Mouse (Mus musculus) embryo, embryonic 10 days (tissue): ENCODE measurements at regions not wholly inside any gene's neighbourhood (a gene's known extent, or its start where the extent isn't known, plus 50 kb on each side); places are given as distances from the start of the nearest gene placed in this dataset.

Experiments used
- DNase-seq: peaks from one replicate; pipeline ENCODE4 v3.0.0-alpha.2; 2015; ENCODE audit warnings: low spot score

DNA sequence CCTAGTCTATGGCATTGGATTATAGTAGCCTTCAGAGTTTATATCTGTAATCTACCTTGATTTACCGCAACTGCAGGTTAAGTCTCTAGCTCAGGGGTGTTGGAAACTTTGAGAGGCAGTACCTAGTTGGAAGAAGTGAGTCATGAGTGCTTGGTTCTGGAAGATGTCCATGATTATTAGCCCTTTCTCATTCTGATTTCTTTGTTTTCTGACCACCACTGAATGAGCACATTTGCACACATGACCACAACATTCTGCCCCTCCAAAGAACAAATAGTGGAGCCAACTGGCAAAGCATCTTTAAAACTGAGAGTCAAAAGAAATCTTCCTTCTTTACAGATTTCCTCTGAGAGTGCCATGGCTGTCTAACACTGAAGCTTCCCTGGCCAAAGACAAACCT lies 95.5 kb upstream of the Dcn start:
- DNase-seq: no peak

DNA sequence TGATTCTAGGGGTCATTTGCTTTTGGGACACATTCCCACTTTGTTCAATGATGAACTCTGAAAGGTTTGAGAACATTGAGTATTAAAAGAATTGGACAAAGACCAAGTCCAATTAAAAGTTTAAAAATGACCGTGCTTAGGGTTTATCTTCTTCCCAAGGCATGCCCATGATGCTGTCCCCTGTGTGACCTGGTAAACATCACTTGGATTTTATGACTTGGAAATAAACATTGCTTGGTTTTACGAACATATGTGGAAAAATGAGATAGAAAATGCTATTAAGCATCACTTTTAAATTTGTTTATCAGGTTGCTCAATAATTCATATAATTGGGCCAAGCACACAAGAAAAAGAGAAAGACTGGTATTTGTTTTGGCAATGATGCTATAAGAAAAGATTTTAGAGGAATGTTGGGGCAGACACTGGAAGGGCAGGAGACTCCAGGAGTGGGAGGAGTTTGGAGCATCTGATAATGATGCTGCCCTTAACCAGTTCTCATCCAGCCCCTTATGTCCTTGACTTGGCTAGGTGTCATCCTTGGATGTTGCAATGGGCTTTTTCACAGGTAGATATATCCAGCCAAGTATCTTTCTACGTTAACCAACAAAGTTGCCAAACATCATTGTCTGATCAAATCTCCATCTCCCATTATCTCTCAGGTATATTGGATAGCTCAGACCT lies 92.1 kb upstream of the Dcn start:
- no peak for DNase-seq

DNA sequence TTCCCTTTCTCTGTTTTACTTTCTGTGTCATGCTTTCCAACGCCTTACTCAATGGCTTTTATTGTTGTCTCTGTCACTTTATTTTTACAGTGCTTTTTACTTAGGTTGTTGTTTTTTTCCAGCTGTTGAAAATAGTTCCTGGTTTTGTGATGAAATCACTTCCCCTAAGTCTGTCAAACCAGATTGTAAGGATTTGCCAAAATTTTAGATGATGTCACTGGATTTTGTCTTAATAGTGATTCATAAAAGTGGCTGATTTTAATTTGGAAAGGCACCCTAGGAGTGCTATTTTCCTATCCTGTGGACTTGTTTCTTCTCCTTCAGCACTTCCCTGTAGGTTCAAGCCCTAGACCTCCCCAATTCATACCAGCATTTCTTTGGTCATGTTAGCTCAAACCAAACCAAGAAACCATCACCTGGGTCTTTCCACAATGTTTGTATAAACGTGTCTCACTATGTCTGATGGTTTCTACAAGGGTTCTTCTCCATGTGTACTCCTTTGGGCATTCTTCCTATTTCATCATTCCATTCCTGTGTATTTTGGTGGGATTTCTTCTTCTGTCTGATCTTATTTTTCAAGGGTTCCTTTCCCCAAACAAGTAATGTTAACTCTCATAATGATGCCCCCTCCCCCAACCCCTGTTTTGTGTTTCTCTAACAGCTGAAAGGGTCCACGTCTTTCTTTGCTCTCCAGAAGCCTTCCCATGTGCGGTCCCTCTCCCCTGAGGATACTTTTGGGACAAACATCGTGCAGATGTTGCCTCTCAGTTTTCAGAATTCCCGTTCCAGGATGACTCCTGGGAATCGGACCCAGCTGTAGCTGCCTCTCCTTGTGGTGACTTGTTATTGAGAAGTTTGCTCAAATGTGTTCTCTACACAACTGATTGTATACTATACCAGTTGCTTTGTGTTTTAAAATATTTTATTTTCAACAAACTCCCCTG lies 89.5 kb upstream of the Dcn start:
- DNase-seq: no peak

DNA sequence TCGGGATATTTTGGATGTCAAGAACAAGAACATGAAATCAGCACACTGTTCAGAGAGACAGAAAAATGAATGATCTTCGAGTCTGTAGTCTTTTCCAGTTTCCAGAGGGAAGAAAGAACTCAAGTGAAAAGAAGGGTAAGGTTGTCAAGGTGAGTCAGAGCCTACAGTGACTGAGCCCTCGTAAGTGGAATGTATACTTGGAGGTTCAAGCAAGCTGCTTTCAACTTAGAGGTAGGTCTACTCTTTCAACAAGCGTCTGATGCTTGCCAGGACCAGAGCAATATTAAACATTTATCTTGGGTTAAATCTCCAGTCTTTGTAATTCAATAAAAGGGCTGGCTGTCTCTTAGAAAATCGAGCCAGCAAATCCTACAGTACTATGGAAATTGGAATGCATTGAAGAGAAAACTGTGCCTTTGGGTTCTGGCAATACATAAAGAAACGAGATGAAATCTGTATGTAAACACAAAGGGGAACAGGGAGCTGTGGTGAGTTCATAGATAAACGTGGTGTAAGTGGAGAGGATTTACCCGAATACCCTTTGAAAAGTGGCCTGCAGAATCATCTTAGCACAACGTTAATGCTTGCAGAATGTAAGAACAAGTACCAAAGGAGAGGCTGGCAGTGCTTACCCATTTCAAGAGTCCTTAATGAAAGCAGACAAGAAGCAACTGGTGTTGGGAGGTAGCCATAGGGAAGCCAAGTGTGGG lies 82.2 kb upstream of the Dcn start:
- DNase-seq: no peak

DNA sequence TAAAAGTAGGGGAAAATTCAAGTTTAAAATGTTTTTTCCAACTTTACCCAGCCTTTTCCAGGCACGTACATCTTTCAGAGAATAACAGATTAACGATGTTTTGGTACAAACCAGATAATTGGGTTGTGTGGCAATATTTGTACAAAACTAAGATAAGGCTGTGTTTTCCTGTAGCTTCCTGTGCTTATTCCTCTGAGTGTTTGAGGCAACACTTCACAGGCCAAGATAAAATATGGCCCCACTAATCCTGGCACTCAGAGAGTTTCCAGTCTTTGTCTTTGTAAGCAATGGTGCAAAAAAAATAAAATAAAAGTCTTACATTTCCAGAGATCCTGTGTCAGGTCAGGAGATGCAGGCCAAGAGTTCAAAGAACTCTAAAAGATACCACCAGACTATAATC lies 81.5 kb upstream of the Dcn start:
- DNase-seq: no peak

DNA sequence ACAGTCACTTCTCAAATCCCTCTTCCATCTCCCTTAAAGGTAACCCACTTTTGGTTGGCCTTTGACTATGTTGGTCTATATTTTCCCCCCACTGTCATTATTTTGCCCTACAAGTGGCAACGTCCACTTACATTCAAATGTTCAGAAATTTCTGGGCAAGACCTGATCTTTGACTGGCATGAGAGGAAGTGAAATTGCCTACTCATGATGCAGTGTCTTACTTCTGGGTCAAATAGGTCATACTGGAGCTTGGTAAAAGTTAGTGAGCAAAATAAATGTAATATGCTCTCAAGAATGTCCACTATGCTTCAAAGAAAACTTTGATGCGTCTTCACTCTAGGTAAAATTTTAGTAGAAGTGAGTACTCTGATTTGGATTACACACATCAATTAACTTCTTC lies 76.9 kb upstream of the Dcn start:
- DNase-seq: no peak

DNA sequence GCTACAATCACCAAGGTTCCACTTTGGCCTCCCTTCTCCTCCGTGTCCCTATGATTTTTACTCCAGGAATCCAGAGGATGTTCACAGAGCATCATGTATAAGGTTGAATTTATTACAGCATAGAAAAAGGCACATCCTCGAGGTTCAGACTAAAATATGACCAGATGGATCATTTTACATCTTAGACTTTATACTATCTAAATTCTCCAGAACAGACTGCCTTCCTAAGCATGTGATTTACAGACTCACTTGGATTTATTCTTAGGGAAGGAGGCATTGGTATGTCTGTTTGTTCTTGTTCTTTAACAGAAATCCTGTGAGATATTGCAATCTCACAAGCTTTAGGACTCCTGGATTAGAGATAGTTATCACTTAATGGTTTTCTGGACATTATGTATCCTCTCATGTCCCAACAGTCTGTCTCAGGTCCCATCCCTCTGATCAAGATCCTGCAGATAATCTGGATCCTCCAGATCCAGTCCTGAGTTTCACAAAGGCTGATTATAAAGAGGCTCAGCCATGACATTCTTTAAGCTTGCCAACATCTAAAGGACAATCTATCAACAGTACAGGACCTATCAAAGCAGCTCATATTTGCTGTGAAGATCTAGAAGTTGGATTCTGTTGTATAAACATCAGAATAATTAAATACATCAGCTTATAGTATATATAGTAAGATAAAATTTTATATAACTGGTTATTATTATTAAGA lies 75.2 kb upstream of the Dcn start:
- DNase-seq: no peak

DNA sequence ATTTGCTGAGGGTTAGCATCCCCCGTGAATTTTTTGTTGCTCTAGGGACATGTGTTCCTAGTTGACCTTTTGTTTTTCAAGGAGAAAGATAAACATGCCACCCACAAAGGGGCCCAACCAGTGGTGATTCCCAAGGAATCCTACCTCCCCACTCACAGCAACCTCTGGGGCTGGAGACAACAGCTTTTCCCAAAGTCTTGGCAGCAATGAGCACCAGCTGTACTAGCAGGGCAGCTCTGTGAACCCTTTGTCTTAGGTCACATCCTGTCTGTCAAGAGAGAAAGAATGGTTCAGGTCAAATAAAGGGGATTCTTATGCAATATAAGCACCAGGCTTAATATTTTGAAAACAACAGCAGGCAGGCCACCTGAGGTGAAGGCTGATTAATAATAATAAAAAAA lies 70.2 kb upstream of the Dcn start:
- peak; percentile 73 for DNase-seq

DNA sequence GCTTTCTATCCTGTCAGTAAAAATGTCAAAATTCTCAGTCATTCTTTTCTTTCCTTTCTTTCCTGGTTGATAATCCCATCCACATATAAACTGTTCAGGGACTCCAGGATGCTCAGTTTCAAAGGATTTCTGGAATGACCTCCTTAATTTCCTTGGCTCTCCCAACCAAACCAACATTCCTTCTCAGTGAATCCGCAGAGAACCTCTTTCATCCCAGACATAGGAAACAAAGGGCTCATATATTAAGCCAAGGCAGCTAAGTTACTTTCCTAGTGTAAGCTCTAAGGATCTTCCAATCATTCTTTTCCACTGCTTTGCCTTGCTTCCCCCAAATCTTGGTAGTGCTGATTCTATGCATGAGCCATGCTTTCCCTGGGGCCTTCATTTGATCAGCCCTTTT lies 69.5 kb upstream of the Dcn start:
- DNase-seq: no peak

DNA sequence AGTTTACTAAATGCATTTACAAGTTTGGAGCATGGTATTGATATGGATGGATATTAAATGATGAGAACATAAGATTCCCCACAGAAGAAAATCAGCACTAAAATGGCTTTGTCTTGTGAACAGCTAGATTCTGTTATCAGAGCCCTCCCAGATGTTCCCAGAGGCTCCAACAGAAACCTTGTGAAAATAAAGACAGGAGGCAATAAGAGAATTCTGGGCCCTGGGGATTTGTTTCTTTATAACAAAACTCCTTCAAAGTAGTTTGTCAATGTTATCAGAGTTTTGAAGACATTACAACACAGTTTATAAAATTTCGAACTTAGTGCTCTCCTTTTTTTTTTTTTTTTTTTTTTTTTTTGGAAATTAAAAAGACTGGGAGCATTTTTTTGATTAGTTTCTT lies 56.8 kb upstream of the Dcn start:
- DNase-seq: no peak

DNA sequence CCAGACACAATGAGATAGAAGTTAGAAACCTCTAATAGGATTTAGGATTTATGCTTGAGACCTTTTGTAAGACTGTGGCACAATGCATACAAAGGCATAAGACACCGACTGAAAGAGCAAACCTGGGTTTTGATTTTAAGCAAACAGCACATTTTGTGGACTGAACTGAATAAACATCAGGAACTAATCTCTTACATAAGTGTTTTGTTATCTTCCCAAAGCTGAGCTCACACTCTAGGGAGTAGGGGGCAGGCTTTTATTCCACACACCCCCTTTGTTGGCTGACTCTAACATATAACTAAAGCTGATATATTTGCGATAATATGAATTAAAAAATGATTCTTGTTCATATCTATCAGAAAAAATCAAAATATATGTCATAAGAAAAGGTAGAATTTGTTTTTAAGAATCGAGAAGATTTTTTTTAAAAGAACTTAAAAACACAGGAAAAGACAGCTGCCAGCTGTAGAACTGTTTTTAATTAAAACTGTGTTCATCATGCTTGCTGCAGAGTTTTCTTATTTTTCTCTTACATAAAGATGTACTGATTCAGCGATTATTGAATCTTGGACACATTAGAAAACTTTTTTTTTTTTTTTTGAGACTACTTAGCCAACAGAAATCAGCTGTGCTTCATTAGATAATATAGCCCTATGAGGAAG lies 56.2 kb upstream of the Dcn start:
- peak; percentile 11 for DNase-seq
